Mouse (Mus musculus) forebrain, embryonic 15.5 days (tissue): ENCODE measurements around the gene Fcgr4. TPM values are rescaled to one million over a fixed set of nuclear protein-coding genes. Genes with fewer than 3 reads are reported as not detected.
"Not testable (repeated sequence)": the region's sequence is repeated elsewhere in the genome, so short reads cannot be mapped to it uniquely, and the experiment has no call there.

Experiments used
- ATAC-seq: fragments of 200-750 bp; cut with Nextera tagmentation; replicated peaks from 2 replicates; pipeline ENCODE4 v1.8.0; 2017; ENCODE audit warnings: mild to moderate bottlenecking, moderate TSS enrichment, moderate library complexity
- H3K27ac ChIP-seq: fragments of 300-500 bp; sonication (generic); replicated peaks from 2 replicates; pipeline ENCODE4 v1.5.1; 2015; ENCODE audit warnings: mild to moderate bottlenecking, inconsistent platforms
- H3K27me3 ChIP-seq: fragments of 300-500 bp; sonication (generic); 2 replicates; pipeline ENCODE4 v1.6.1; 2015; ENCODE audit warnings: inconsistent platforms
- H3K36me3 ChIP-seq: fragments of 300-500 bp; sonication (generic); 2 replicates; pipeline ENCODE4 v1.6.1; 2015; ENCODE audit warnings: mild to moderate bottlenecking, inconsistent platforms
- H3K4me1 ChIP-seq: fragments of 300-500 bp; sonication (generic); 2 replicates; pipeline ENCODE4 v1.6.1; 2015; ENCODE audit warnings: inconsistent platforms
- H3K4me2 ChIP-seq: fragments of 300-500 bp; sonication (generic); replicated peaks from 2 replicates; pipeline ENCODE4 v1.6.1; 2015; ENCODE audit warnings: mild to moderate bottlenecking, inconsistent platforms
- H3K4me3 ChIP-seq: fragments of 300-500 bp; sonication (generic); 2 replicates; pipeline ENCODE4 v1.5.1; 2015; ENCODE audit warnings: mild to moderate bottlenecking, inconsistent platforms
- H3K9ac ChIP-seq: fragments of 300-500 bp; sonication (generic); replicated peaks from 2 replicates; pipeline ENCODE4 v1.6.1; 2015; ENCODE audit warnings: mild to moderate bottlenecking, inconsistent platforms
- H3K9me3 ChIP-seq: fragments of 300-500 bp; sonication (generic); 2 replicates; pipeline ENCODE4 v1.6.1; 2016; ENCODE audit warnings: inconsistent platforms
- WGBS: fragments of 180-500 bp; shearing (Covaris S2); methylation state at CpG from one replicate; pipeline ENCODE4 v1.1.7; 2015; ENCODE audit warnings: mixed read lengths; 5-methylcytosine and 5-hydroxymethylcytosine counted together
- polyA plus RNA-seq: library from polyadenylated mRNA; unstranded; fragments of >200 nt; fragmentation: Nextera tagmentation; extraction: Ambion mirVana; gene quantifications from 2 replicates; pipeline ENCODE4 v1.2.1, GENCODE M21; 2015

Gene Fcgr4
- 0.34 and 0.36 TPM in 2 replicates for polyA plus RNA-seq

GRCm38 (mm10) chr1:171018737-171019136 lies at the start of gene Fcgr4:
Fcgr4 (plus strand) TSS chr1:171018920.
- Histone ChIP-seq H3K9ac (no peak within 1 kb of the TSS), H3K27ac (no peak within 1 kb of the TSS), H3K4me2 (no peak within 1 kb of the TSS), H3K4me1 (no peaks in the 10 kb centered on the region), H3K36me3 (no peaks in the 10 kb centered on the region), H3K9me3 (no peaks in the 10 kb centered on the region), H3K4me3 (no peak within 1 kb of the TSS), H3K27me3 (no peaks in the 10 kb centered on the region)
- ATAC-seq: no peak
- 85% methylated on average over 2 of the region's 2 CpGs for WGBS

GRCm38 (mm10) chr1:170972494-170972893 lies 46.2 kb upstream of the Fcgr4 start:
- H3K36me3 ChIP-seq: no peaks in the 10 kb centered on the region
- H3K4me3 ChIP-seq: no peak overlapping the region
- 84% methylated on average over 6 of the region's 6 CpGs for WGBS
- H3K9ac ChIP-seq: no peak overlapping the region
- H3K27ac ChIP-seq: no peak overlapping the region
- ATAC-seq: no peak
- H3K4me1 ChIP-seq: no peaks in the 10 kb centered on the region
- no peaks in the 10 kb centered on the region for H3K9me3 ChIP-seq
- H3K4me2 ChIP-seq: no peak overlapping the region
- no peaks in the 10 kb centered on the region for H3K27me3 ChIP-seq

GRCm38 (mm10) chr1:170972936-170973335 lies 45.8 kb upstream of the Fcgr4 start:
- Histone ChIP-seq H3K9ac (no peak overlapping the region), H3K4me3 (no peak overlapping the region), H3K9me3 (no peaks in the 10 kb centered on the region), H3K4me2 (no peak overlapping the region), H3K4me1 (no peaks in the 10 kb centered on the region), H3K27me3 (no peaks in the 10 kb centered on the region), H3K36me3 (no peaks in the 10 kb centered on the region), H3K27ac (no peak overlapping the region)
- 85% methylated on average over 4 of the region's 4 CpGs for WGBS
- ATAC-seq: no peak

DNA sequence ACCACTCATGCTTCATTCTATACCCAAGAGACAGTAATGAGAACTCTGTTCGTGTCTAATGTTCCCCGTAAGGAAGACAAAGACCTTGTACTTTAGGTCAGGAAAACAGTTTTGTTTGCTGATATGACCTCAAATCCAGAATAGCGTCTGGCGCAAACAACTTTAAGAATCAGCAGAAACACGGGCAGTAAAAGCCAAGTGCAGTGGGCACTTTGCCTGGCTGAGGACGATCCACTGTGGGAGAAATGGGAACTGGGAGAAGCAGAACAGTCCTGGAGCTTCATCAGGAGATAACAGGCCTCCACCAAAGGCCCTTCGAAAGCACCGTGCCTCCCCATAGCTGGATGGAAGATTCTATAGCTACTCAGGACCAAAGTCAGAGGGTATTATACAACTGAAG lies 44.5 kb upstream of the Fcgr4 start:
- no peaks in the 10 kb centered on the region for H3K4me1 ChIP-seq
- H3K27ac ChIP-seq: no peak overlapping the region
- ATAC-seq: no peak
- no peaks in the 10 kb centered on the region for H3K27me3 ChIP-seq
- no peak overlapping the region for H3K4me2 ChIP-seq
- H3K4me3 ChIP-seq: no peak overlapping the region
- no peak overlapping the region for H3K9ac ChIP-seq
- 89% methylated on average over 8 of the region's 8 CpGs for WGBS
- no peaks in the 10 kb centered on the region for H3K9me3 ChIP-seq
- no peaks in the 10 kb centered on the region for H3K36me3 ChIP-seq

- H3K27me3 ChIP-seq: no peaks in the 10 kb centered on the region
- H3K36me3 ChIP-seq: no peaks in the 10 kb centered on the region
- no peak overlapping the region for H3K27ac ChIP-seq
- no peaks in the 10 kb centered on the region for H3K4me1 ChIP-seq
- no peaks in the 10 kb centered on the region for H3K9me3 ChIP-seq
- H3K9ac ChIP-seq: no peak overlapping the region
- WGBS: 96% methylated on average over 2 of the region's 2 CpGs
- H3K4me2 ChIP-seq: no peak overlapping the region
- no peak overlapping the region for H3K4me3 ChIP-seq
- no peak for ATAC-seq
Observed at GRCm38 (mm10) chr1:170974736-170975135, 44.0 kb upstream of the Fcgr4 start.

GRCm38 (mm10) chr1:170975350-170975749 lies 43.4 kb upstream of the Fcgr4 start:
- H3K9ac ChIP-seq, H3K4me2 ChIP-seq, H3K27ac ChIP-seq, H3K36me3 ChIP-seq, H3K9me3 ChIP-seq, H3K27me3 ChIP-seq, H3K4me1 ChIP-seq, ATAC-seq, H3K4me3 ChIP-seq: not testable (repeated sequence)
- WGBS: 84% methylated on average over 2 of the region's 2 CpGs

DNA sequence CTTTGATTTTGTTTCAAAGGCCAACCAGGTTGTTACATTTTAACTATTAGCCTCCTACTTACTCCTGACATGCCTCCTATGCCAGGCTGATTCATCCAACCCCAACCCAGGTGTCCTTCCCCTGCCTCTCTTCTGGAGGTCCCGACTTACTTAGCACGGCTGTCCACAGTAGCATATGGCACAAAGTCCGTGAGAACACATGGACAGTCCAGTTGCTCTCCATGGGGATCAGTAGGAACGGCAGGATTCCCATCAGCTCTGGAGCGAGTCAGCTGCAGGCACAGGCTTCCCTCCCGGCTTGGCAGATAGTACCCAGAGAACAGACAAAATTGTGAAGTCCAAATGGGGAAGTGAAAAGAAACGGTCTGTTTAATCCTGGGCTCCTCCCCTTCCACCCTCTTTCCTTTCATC lies 43.0 kb upstream of the Fcgr4 start:
- Histone ChIP-seq H3K9ac (no peak overlapping the region), H3K4me3 (no peak overlapping the region), H3K27me3 (no peaks in the 10 kb centered on the region), H3K4me2 (no peak overlapping the region), H3K36me3 (no peaks in the 10 kb centered on the region), H3K27ac (no peak overlapping the region), H3K4me1 (no peaks in the 10 kb centered on the region), H3K9me3 (no peaks in the 10 kb centered on the region)
- 75% methylated on average over 7 of the region's 7 CpGs for WGBS
- ATAC-seq: no peak

DNA sequence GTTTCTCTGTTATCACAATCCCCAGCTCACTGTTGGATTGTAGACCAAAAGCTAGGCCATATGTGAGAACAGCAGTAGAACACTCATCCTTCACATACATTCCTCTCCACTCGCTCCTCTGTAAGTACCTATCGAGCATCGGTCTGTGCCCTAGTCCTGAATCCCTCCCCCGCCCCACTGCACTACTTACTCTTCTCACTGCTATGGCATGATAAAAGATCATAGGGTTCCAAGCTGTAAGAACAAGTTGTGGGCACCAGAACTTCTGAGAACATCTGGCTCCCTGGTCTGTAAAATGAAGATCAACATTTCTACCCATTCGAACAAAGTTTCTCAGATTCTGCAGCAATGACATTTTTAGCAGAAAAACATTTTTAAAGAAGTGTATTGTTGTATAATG lies 42.3 kb upstream of the Fcgr4 start, which contains the start of gene Fcgr2b:
Fcgr2b (minus strand) TSS at position 101 of the 400 bp plus-strand sequence.
- Histone ChIP-seq H3K4me3 (no peak within 1 kb of the TSS), H3K36me3 (no peaks in the 10 kb centered on the region), H3K9me3 (no peaks in the 10 kb centered on the region), H3K4me1 (no peaks in the 10 kb centered on the region), H3K27ac (no peak within 1 kb of the TSS), H3K4me2 (no peak within 1 kb of the TSS), H3K27me3 (no peaks in the 10 kb centered on the region), H3K9ac (no peak within 1 kb of the TSS)
- WGBS: 90% methylated on average over 5 of the region's 5 CpGs
- no peak for ATAC-seq

- H3K4me3 ChIP-seq: no peak overlapping the region
- H3K4me1 ChIP-seq: no peaks in the 10 kb centered on the region
- no peaks in the 10 kb centered on the region for H3K27me3 ChIP-seq
- ATAC-seq: no peak
- H3K4me2 ChIP-seq: no peak overlapping the region
- WGBS: 90% methylated on average over 4 of the region's 4 CpGs
- H3K9ac ChIP-seq: no peak overlapping the region
- no peak overlapping the region for H3K27ac ChIP-seq
- no peaks in the 10 kb centered on the region for H3K36me3 ChIP-seq
- H3K9me3 ChIP-seq: no peaks in the 10 kb centered on the region
Observed at GRCm38 (mm10) chr1:170978601-170979000, 40.1 kb upstream of the Fcgr4 start.

DNA sequence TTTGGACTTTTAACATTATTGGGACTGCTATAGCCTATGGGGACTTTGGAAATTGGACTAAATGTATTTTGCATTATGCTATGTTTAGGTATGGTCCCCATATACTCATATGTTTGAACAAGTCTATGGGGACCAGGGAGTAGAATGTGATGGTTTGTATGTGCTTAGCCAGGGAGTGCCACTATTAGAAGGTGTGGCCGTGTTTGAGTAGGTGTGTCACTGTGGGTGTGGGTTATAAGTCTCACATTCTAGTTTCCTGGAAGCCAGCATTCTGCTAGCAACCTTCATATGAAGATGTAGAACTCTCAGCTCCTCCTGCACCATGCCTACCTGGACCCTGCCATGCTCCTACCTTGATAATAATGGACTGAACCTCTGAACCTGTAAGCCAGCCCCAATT lies 37.0 kb upstream of the Fcgr4 start:
- WGBS: 81% methylated on average over 1 of the region's 1 CpGs
- H3K36me3 ChIP-seq, H3K9ac ChIP-seq, H3K4me3 ChIP-seq, H3K27me3 ChIP-seq, H3K9me3 ChIP-seq, H3K4me2 ChIP-seq, H3K27ac ChIP-seq, ATAC-seq, H3K4me1 ChIP-seq: not testable (repeated sequence)

DNA sequence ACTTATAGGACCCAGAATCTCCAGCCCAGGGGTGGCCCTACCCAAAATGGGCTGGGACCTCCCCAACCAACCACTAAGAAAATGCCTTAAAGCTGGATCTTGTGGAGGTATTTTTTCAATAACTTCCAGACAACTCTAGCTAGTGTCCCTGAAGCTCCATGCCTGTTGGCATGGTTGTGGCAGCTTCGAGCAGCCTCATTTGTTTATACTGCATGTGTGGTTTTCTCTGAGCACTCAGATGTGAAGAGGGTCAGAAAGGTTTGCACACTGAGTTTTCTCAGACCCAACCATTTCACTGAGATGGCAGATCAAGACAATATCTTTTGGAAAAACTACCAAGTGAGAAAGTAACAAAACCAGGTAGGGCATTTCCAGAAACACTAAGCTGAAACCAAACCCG lies 36.4 kb upstream of the Fcgr4 start:
- H3K4me3 ChIP-seq: no peak overlapping the region
- no peaks in the 10 kb centered on the region for H3K4me1 ChIP-seq
- no peaks in the 10 kb centered on the region for H3K36me3 ChIP-seq
- H3K4me2 ChIP-seq: no peak overlapping the region
- H3K27ac ChIP-seq: no peak overlapping the region
- WGBS: 87% methylated on average over 2 of the region's 2 CpGs
- no peak for ATAC-seq
- H3K9ac ChIP-seq: no peak overlapping the region
- no peaks in the 10 kb centered on the region for H3K27me3 ChIP-seq
- H3K9me3 ChIP-seq: no peaks in the 10 kb centered on the region

- Histone ChIP-seq H3K9me3 (no peaks in the 10 kb centered on the region), H3K4me1 (no peaks in the 10 kb centered on the region), H3K4me2 (no peak overlapping the region), H3K9ac (no peak overlapping the region), H3K27me3 (no peaks in the 10 kb centered on the region), H3K36me3 (no peaks in the 10 kb centered on the region), H3K4me3 (no peak overlapping the region), H3K27ac (no peak overlapping the region)
- no peak for ATAC-seq
- 77% methylated on average over 4 of the region's 4 CpGs for WGBS
Observed at GRCm38 (mm10) chr1:170983066-170983465, 35.7 kb upstream of the Fcgr4 start.

DNA sequence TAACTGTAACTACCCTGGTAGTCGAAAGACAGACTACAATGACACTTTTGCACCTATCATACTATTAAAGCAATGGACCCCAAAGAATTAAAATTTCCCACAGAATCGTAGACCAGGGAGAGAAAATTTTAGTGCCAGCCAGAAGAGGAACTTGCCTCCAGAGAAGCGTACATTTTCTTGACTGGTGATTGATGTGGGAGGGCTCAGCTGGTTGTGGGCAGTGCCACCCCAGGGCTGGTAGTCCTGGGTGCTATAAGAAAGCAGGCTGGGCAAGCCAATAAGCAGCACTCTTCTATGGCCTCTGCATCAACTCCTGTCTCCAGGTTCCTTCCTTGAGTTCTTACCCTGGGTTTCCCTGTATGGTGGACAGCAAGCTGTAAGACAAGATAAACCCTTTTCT lies 33.6 kb upstream of the Fcgr4 start:
- H3K36me3 ChIP-seq: no peaks in the 10 kb centered on the region
- no peak for ATAC-seq
- no peaks in the 10 kb centered on the region for H3K4me1 ChIP-seq
- WGBS: 86% methylated on average over 3 of the region's 3 CpGs
- no peaks in the 10 kb centered on the region for H3K9me3 ChIP-seq
- H3K9ac ChIP-seq: no peak overlapping the region
- no peak overlapping the region for H3K4me3 ChIP-seq
- H3K27ac ChIP-seq: no peak overlapping the region
- H3K4me2 ChIP-seq: no peak overlapping the region
- H3K27me3 ChIP-seq: no peaks in the 10 kb centered on the region
